Mouse (Mus musculus): ENCODE measurements around the gene Cfap157. TPM values are rescaled to one million over a fixed set of nuclear protein-coding genes. Genes with fewer than 3 reads are reported as not detected.

Cfap157 gene
- polyA plus RNA-seq, 1 experiment from 2014 or later, result not detected

GRCm38 (mm10) chr2:32730854-32731253 is 53.4 kb downstream of the Cfap157 start:
- H3K9ac ChIP-seq (replicated peaks), result no peak overlapping the region
- TF ChIP-seq EP300 (IDR thresholded peaks at IDR 0.05; ENCODE audit: low read depth), result no peak
- TF ChIP-seq CTCF (IDR thresholded peaks at IDR 0.05; ENCODE audit: low read depth), result no peak
- H3K4me3 ChIP-seq (ENCODE audit: low read depth, low read length), result no peak overlapping the region
- DNase-seq (no peak), ATAC-seq (no peak)
- peaks cover 5% of the 10 kb centered on the region for H3K4me1 ChIP-seq (ENCODE audit: insufficient read depth)
- H3K36me3 ChIP-seq (replicated peaks; ENCODE audit: insufficient read depth, low read length), result 0 out of 2 replicates have a peak, but pooled peaks cover 5% of the 10 kb centered on the region
- no peak overlapping the region for H3K4me2 ChIP-seq (ENCODE audit: low read depth, low read length)
- 60% methylated on average over 11 of the region's 11 CpGs for WGBS (ENCODE audit: insufficient replicate concordance)
- H3K27ac ChIP-seq (ENCODE audit: low read depth), result peak overlapping the region; percentile 48; the same call in 1 of the 2 replicates
- H3K27me3 ChIP-seq (ENCODE audit: insufficient read depth, low read length), result no peaks in the 10 kb centered on the region
- H3K9me3 ChIP-seq (ENCODE audit: low read length), result no peaks in the 10 kb centered on the region

- DNase-seq, result no peak
- ATAC-seq, result no peak
- TF ChIP-seq EP300 (IDR thresholded peaks at IDR 0.05; ENCODE audit: low read depth) (no peak), CTCF (IDR thresholded peaks at IDR 0.05; ENCODE audit: low read depth) (no peak)
- WGBS (ENCODE audit: insufficient replicate concordance), result 78% methylated on average over 4 of the region's 4 CpGs
- no peak overlapping the region for H3K4me3 ChIP-seq (ENCODE audit: low read depth, low read length)
- 0 out of 2 replicates have a peak, but pooled peaks cover 5% of the 10 kb centered on the region for H3K36me3 ChIP-seq (replicated peaks; ENCODE audit: insufficient read depth, low read length)
- H3K4me2 ChIP-seq (ENCODE audit: low read depth, low read length), result peak overlapping the region; percentile 0; the same call in 1 of the 2 replicates
- no peak overlapping the region for H3K9ac ChIP-seq (replicated peaks)
- 0 out of 2 replicates have a peak overlapping the region, but pooled peaks have one; percentile 31 for H3K27ac ChIP-seq (ENCODE audit: low read depth)
- H3K27me3 ChIP-seq (ENCODE audit: insufficient read depth, low read length), result no peaks in the 10 kb centered on the region
- H3K9me3 ChIP-seq (ENCODE audit: low read length), result no peaks in the 10 kb centered on the region
- peaks cover 5% of the 10 kb centered on the region for H3K4me1 ChIP-seq (ENCODE audit: insufficient read depth)
Measured at GRCm38 (mm10) chr2:32729547-32729946, 54.7 kb downstream of the Cfap157 start.

GRCm38 (mm10) chr2:32728463-32728862 is 55.8 kb downstream of the Cfap157 start:
- Histone ChIP-seq H3K9me3 (ENCODE audit: low read length) (no peaks in the 10 kb centered on the region), H3K4me1 (ENCODE audit: insufficient read depth) (peaks cover 5% of the 10 kb centered on the region), H3K27ac (ENCODE audit: low read depth) (peak overlapping the region; percentile 40), H3K4me3 (ENCODE audit: low read depth, low read length) (peak overlapping the region; percentile 30), H3K27me3 (ENCODE audit: insufficient read depth, low read length) (no peaks in the 10 kb centered on the region), H3K4me2 (ENCODE audit: low read depth, low read length) (peak overlapping the region; percentile 70; the same call in 1 of the 2 replicates), H3K9ac (replicated peaks) (peak overlapping the region; percentile 41; the same call in 1 of the 2 replicates), H3K36me3 (replicated peaks; ENCODE audit: insufficient read depth, low read length) (0 out of 2 replicates have a peak, but pooled peaks cover 5% of the 10 kb centered on the region)
- ATAC-seq, result no peak
- TF ChIP-seq CTCF (IDR thresholded peaks at IDR 0.05; ENCODE audit: low read depth) (no peak), EP300 (IDR thresholded peaks at IDR 0.05; ENCODE audit: low read depth) (no peak)
- 47% methylated on average over 7 of the region's 7 CpGs for WGBS (ENCODE audit: insufficient replicate concordance)
- DNase-seq, result no peak

GRCm38 (mm10) chr2:32727435-32727834 is 56.8 kb downstream of the Cfap157 start:
- H3K4me3 ChIP-seq (ENCODE audit: low read depth, low read length), result peak overlapping the region; percentile 30
- no peak for TF ChIP-seq CTCF (IDR thresholded peaks at IDR 0.05; ENCODE audit: low read depth)
- TF ChIP-seq EP300 (IDR thresholded peaks at IDR 0.05; ENCODE audit: low read depth), result no peak
- peaks cover 5% of the 10 kb centered on the region for H3K4me1 ChIP-seq (ENCODE audit: insufficient read depth)
- H3K4me2 ChIP-seq (ENCODE audit: low read depth, low read length), result peak overlapping the region; percentile 70
- WGBS (ENCODE audit: insufficient replicate concordance), result 7% methylated on average over 16 of the region's 16 CpGs
- H3K27me3 ChIP-seq (ENCODE audit: insufficient read depth, low read length), result no peaks in the 10 kb centered on the region
- peak overlapping the region; percentile 48 for H3K9ac ChIP-seq (replicated peaks)
- ATAC-seq (peak; percentile 96), DNase-seq (peak; percentile 89)
- H3K9me3 ChIP-seq (ENCODE audit: low read length), result no peaks in the 10 kb centered on the region
- H3K27ac ChIP-seq (ENCODE audit: low read depth), result peak overlapping the region; percentile 40; the same call in 1 of the 2 replicates
- H3K36me3 ChIP-seq (replicated peaks; ENCODE audit: insufficient read depth, low read length), result 0 out of 2 replicates have a peak, but pooled peaks cover 5% of the 10 kb centered on the region

Other genes starting within 250 kb of the Cfap157 start
- 4.8 and 6.1 TPM in 2 replicates for gene Fam102a, start 249.1 kb downstream of the Cfap157 start, polyA plus RNA-seq (2015; fragmentation: Nextera tagmentation; extraction: Ambion mirVana)
- gene Dpm2, start 213.6 kb downstream of the Cfap157 start, polyA plus RNA-seq (2015; fragmentation: Nextera tagmentation; extraction: Ambion mirVana), result 37.0 and 41.7 TPM in 2 replicates
- not detected in 2 replicates for gene Pip5kl1, start 209.6 kb downstream of the Cfap157 start, polyA plus RNA-seq (2015; fragmentation: Nextera tagmentation; extraction: Ambion mirVana)
- gene 9430097D07Rik, start 208.7 kb downstream of the Cfap157 start, polyA plus RNA-seq (2015; fragmentation: Nextera tagmentation; extraction: Ambion mirVana), result not detected in 2 replicates
- 4.3 and 5.8 TPM in 2 replicates for gene St6galnac4, start 197.3 kb downstream of the Cfap157 start, polyA plus RNA-seq (2015; fragmentation: Nextera tagmentation; extraction: Ambion mirVana)
- gene St6galnac6, start 184.7 kb downstream of the Cfap157 start, polyA plus RNA-seq (2015; fragmentation: Nextera tagmentation; extraction: Ambion mirVana), result 14.0 and 15.9 TPM in 2 replicates
- gene Ak1, start 162.7 kb downstream of the Cfap157 start, polyA plus RNA-seq (2015; fragmentation: Nextera tagmentation; extraction: Ambion mirVana), result 1.3 and 5.9 TPM in 2 replicates
- 29.9 and 30.2 TPM in 2 replicates for gene Eng, start 137.8 kb downstream of the Cfap157 start, polyA plus RNA-seq (2015; fragmentation: Nextera tagmentation; extraction: Ambion mirVana)
- 85.3 and 95.9 TPM in 2 replicates for gene Fpgs, start 80.3 kb downstream of the Cfap157 start, polyA plus RNA-seq (2015; fragmentation: Nextera tagmentation; extraction: Ambion mirVana)
- 49.5 and 53.7 TPM in 2 replicates for gene Cdk9, start 71.4 kb downstream of the Cfap157 start, polyA plus RNA-seq (2015; fragmentation: Nextera tagmentation; extraction: Ambion mirVana)
- 7.6 and 8.3 TPM in 2 replicates for gene Sh2d3c, start 63.4 kb downstream of the Cfap157 start, polyA plus RNA-seq (2015; fragmentation: Nextera tagmentation; extraction: Ambion mirVana)
- not detected in 2 replicates for gene 6330409D20Rik, start 43.4 kb downstream of the Cfap157 start, polyA plus RNA-seq (2015; fragmentation: Nextera tagmentation; extraction: Ambion mirVana)
- 34.6 and 34.7 TPM in 2 replicates for gene Tor2a, start 27.2 kb downstream of the Cfap157 start, polyA plus RNA-seq (2015; fragmentation: Nextera tagmentation; extraction: Ambion mirVana)
- 0.08 TPM in 1 of 2 replicates, not detected in the other for gene Ttc16, start 8.8 kb downstream of the Cfap157 start, polyA plus RNA-seq (2015; fragmentation: Nextera tagmentation; extraction: Ambion mirVana)
- 1.1 TPM in 2 replicates for gene Ptrh1, start 8.6 kb downstream of the Cfap157 start, polyA plus RNA-seq (2015; fragmentation: Nextera tagmentation; extraction: Ambion mirVana)
- 2.1 and 2.3 TPM in 2 replicates for gene Stxbp1, start 62.8 kb upstream of the Cfap157 start, polyA plus RNA-seq (2015; fragmentation: Nextera tagmentation; extraction: Ambion mirVana)
- gene Fam129b, start 91.7 kb upstream of the Cfap157 start, polyA plus RNA-seq (2015; fragmentation: Nextera tagmentation; extraction: Ambion mirVana), result 5.2 and 5.9 TPM in 2 replicates
- 103 and 104 TPM in 2 replicates for gene Rpl12, start 177.1 kb upstream of the Cfap157 start, polyA plus RNA-seq (2015; fragmentation: Nextera tagmentation; extraction: Ambion mirVana)
- gene Lrsam1, start 177.2 kb upstream of the Cfap157 start, polyA plus RNA-seq (2015; fragmentation: Nextera tagmentation; extraction: Ambion mirVana), result 1.3 and 1.6 TPM in 2 replicates
- gene Slc2a8, start 197.7 kb upstream of the Cfap157 start, polyA plus RNA-seq (2015; fragmentation: Nextera tagmentation; extraction: Ambion mirVana), result 11.7 and 11.8 TPM in 2 replicates

Data from liver, postnatal 0 days (tissue).